Mouse (Mus musculus): ENCODE data around the gene Otop2.

Otop2 gene

GRCm38 (mm10) chr11:115353375-115353774 lies 46.4 kb downstream of the Otop2 start:
- DNase-seq, result no peak

- peak; percentile 86 for DNase-seq
These were observed 47.2 kb downstream of the Otop2 start for GRCm38 (mm10) chr11:115354183-115354582.

- DNase-seq, result peak; percentile 87
These were observed 51.5 kb downstream of the Otop2 start for GRCm38 (mm10) chr11:115358468-115358867.

- DNase-seq, result peak; percentile 81
These were observed 52.3 kb downstream of the Otop2 start for GRCm38 (mm10) chr11:115359293-115359692.

- DNase-seq, result no peak
These were observed 52.8 kb downstream of the Otop2 start for GRCm38 (mm10) chr11:115359726-115360125.

GRCm38 (mm10) chr11:115364136-115364535 lies 57.2 kb downstream of the Otop2 start:
- no peak for DNase-seq

- no peak for DNase-seq
These were observed 59.2 kb downstream of the Otop2 start for GRCm38 (mm10) chr11:115366039-115366705.

- peak; percentile 68 for DNase-seq
These were observed 59.9 kb downstream of the Otop2 start for GRCm38 (mm10) chr11:115366706-115367394.

- DNase-seq, result peak; percentile 87
These were observed 60.5 kb downstream of the Otop2 start, which contains the start of gene Hid1 for GRCm38 (mm10) chr11:115367395-115367944. TSS of gene Hid1 (minus strand) at chr11:115367756.

GRCm38 (mm10) chr11:115370368-115370767 lies 63.4 kb downstream of the Otop2 start:
- no peak for DNase-seq

- DNase-seq, result no peak
These were observed 64.4 kb downstream of the Otop2 start for GRCm38 (mm10) chr11:115371354-115371753.

- DNase-seq, result no peak
These were observed 65.1 kb downstream of the Otop2 start for GRCm38 (mm10) chr11:115372015-115372414.

GRCm38 (mm10) chr11:115372737-115373136 lies 65.8 kb downstream of the Otop2 start:
- no peak for DNase-seq

GRCm38 (mm10) chr11:115373805-115374694 lies 67.1 kb downstream of the Otop2 start:
- DNase-seq, result peak; percentile 78

GRCm38 (mm10) chr11:115374695-115375425 lies 67.9 kb downstream of the Otop2 start:
- no peak for DNase-seq

GRCm38 (mm10) chr11:115376722-115377121 lies 69.8 kb downstream of the Otop2 start:
- DNase-seq, result no peak

- DNase-seq, result no peak
These were observed 70.3 kb downstream of the Otop2 start for GRCm38 (mm10) chr11:115377254-115377653.

GRCm38 (mm10) chr11:115377854-115378253 lies 70.9 kb downstream of the Otop2 start:
- DNase-seq, result no peak

GRCm38 (mm10) chr11:115381276-115381675 lies 74.3 kb downstream of the Otop2 start:
- no peak for DNase-seq

Measured in retina, postnatal 1 day (tissue).